Mouse (Mus musculus) cerebellum, adult 2 months (tissue): ENCODE measurements at regions not wholly inside any gene's neighbourhood (a gene's known extent, or its start where the extent isn't known, plus 50 kb on each side); places are given as distances from the start of the nearest gene placed in this dataset.

Experiments
- CTCF ChIP-seq: fragments of 200-500 bp; IDR thresholded peaks from 2 replicates; pipeline ENCODE4 v1.5.1; 2011; ENCODE audit warnings: low read depth, mild to moderate bottlenecking, control low read depth, low read length, moderate library complexity, borderline replicate concordance; ENCODE audit not compliant: insufficient read depth
- POLR2A ChIP-seq: fragments of 200-500 bp; IDR thresholded peaks from 2 replicates; pipeline ENCODE4 v1.6.1; 2011; ENCODE audit warnings: low read length, control low read depth, borderline replicate concordance; ENCODE audit not compliant: insufficient read depth

DNA sequence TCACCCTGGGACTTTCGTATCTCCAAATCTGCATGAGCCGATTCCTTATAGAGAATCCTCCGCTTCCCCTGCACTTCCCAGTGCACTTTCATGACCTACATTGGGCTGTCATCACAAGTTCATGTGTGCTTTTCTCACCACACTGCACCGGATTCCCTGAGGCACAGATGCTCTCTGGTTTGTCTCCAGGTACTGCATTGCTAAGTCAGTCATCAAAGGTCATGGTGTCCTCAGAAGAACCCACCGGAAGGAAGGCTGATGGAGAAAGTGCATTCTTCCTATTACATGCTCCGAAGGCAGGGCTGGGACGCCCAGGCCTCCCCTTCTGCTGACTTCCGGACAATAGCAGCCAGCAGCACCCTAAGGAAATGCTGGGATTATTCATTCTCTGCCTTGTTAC lies 116.1 kb upstream of the Aldh1b1 start:
- TF ChIP-seq POLR2A (no peak), CTCF (no peak)
